Mouse (Mus musculus) olfactory bulb, adult 2 months (tissue): ENCODE data around the gene Phtf1.

ENCODE experiments used
- CTCF ChIP-seq: fragments of 200-500 bp; IDR thresholded peaks from 2 replicates; pipeline ENCODE4 v1.5.1; 2012; ENCODE audit warnings: low read depth, mild to moderate bottlenecking, low read length, moderate library complexity; ENCODE audit not compliant: insufficient read depth
- POLR2A ChIP-seq: fragments of 200-500 bp; IDR thresholded peaks from 2 replicates; pipeline ENCODE4 v1.6.1; 2012; ENCODE audit warnings: mild to moderate bottlenecking, low read depth, low read length, moderate library complexity; ENCODE audit not compliant: insufficient read depth

DNA sequence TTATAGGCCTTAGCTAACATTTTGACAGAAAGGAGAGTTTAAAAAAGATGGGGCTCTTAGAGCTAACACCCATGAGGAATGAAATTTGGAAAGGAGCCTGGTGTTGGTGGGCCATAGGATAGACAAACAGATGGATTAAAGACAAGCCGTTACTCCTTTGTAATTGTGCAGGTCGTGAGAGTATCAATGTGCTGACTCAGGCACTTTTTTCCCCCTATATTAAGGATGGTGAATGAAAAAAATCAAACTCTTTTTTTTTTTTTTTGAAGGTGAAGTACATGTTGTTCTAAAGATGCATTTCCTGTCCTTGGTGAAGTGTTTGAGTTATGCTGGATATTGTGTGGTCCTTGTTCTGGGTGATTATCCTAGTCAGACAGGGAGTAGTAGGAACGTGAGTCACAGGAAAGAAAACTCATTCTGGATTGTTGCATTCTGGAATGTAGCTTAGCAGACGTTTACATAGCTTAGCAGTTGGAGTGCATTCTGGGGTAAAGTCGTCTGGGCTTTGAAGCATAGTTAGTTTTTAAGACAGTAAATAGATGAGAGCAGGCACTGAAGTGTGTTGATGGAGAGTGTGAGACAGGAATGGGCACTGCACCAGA is 20.0 kb downstream of the Phtf1 start:
- TF ChIP-seq CTCF = no peak
- TF ChIP-seq POLR2A = no peak
